Mouse (Mus musculus): ENCODE measurements around the gene Tcn2.

GRCm38 (mm10) chr11:3964416-3965172 lies 32.6 kb upstream of the Tcn2 start:
- no peak for TF ChIP-seq CTCF (IDR thresholded peaks at IDR 0.05; ENCODE audit: insufficient read depth, low read length)
- no peak for TF ChIP-seq POLR2A (IDR thresholded peaks at IDR 0.05; ENCODE audit: borderline replicate concordance, extremely low read depth, low read depth, low read length)

Data from lung, adult 2 months (tissue).